Mouse (Mus musculus) forebrain, embryonic 12.5 days (tissue): ENCODE measurements around the gene Nfia. TPM values are rescaled to one million over a fixed set of nuclear protein-coding genes. Genes with fewer than 3 reads are reported as not detected.

Experiments
- ATAC-seq: fragments of 200-750 bp; cut with Nextera tagmentation; 2 replicates; pipeline ENCODE4 v1.8.0; 2017; ENCODE audit warnings: moderate TSS enrichment; ENCODE audit not compliant: low FRiP score
- H3K27ac ChIP-seq: fragments of 300-500 bp; sonication (generic); 2 replicates; pipeline ENCODE4 v1.5.1; 2016; ENCODE audit warnings: mild to moderate bottlenecking
- H3K27me3 ChIP-seq: fragments of 300-500 bp; sonication (generic); 2 replicates; pipeline ENCODE4 v1.6.1; 2016; ENCODE audit warnings: mild to moderate bottlenecking
- H3K36me3 ChIP-seq: fragments of 300-500 bp; sonication (generic); replicated peaks from 2 replicates; pipeline ENCODE4 v1.6.1; 2016; ENCODE audit warnings: mild to moderate bottlenecking
- H3K4me1 ChIP-seq: fragments of 300-500 bp; sonication (generic); 2 replicates; pipeline ENCODE4 v1.6.1; 2016
- H3K4me2 ChIP-seq: fragments of 300-500 bp; sonication (generic); 2 replicates; pipeline ENCODE4 v1.6.1; 2016; ENCODE audit warnings: mild to moderate bottlenecking, moderate library complexity
- H3K4me3 ChIP-seq: fragments of 300-500 bp; sonication (generic); replicated peaks from 2 replicates; pipeline ENCODE4 v1.5.1; 2016; ENCODE audit warnings: mild to moderate bottlenecking
- H3K9ac ChIP-seq: fragments of 300-500 bp; sonication (generic); 2 replicates; pipeline ENCODE4 v1.6.1; 2016; ENCODE audit warnings: mild to moderate bottlenecking
- H3K9me3 ChIP-seq: fragments of 300-500 bp; sonication (generic); 2 replicates; pipeline ENCODE4 v1.6.1; 2016
- WGBS: fragments of 180-500 bp; shearing (Covaris S2); methylation state at CpG from one replicate; pipeline ENCODE4 v1.1.7; 2016; 5-methylcytosine and 5-hydroxymethylcytosine counted together
- polyA plus RNA-seq: library from polyadenylated mRNA; unstranded; fragments of >200 nt; fragmentation: Nextera tagmentation; extraction: Ambion mirVana; gene quantifications from 2 replicates; pipeline ENCODE4 v1.2.1, GENCODE M21; 2016

Nfia gene
- polyA plus RNA-seq, 1 experiment from 2014 or later: 62.1 TPM

DNA sequence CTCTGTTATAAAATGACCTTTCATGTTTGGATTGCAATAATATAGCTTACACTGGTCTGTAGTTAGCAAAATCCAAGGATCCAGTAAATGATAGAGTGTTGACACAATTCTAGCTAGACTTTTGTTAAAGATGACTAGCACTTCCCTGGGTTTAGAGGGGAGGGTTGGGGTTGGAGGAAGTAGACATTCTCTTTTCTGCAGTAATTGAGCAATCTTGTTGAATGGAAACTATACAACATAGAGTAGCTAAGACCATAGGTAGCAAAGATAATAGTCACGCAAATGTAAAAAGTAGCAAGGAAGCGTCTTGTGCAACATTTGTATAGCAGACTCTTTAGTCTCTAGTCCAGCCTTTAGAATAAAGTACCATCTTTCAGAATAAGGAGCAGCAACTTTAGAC is 163.8 kb downstream of the Nfia start:
- no peaks in the 10 kb centered on the region for H3K36me3 ChIP-seq
- 88% methylated on average over 2 of the region's 2 CpGs for WGBS
- peaks cover 17% of the 10 kb centered on the region for H3K4me1 ChIP-seq
- H3K9ac ChIP-seq: no peak overlapping the region
- ATAC-seq: no peak
- H3K27ac ChIP-seq: no peak overlapping the region
- H3K9me3 ChIP-seq: no peaks in the 10 kb centered on the region
- no peaks in the 10 kb centered on the region for H3K27me3 ChIP-seq
- H3K4me3 ChIP-seq: no peak overlapping the region
- no peak overlapping the region for H3K4me2 ChIP-seq

DNA sequence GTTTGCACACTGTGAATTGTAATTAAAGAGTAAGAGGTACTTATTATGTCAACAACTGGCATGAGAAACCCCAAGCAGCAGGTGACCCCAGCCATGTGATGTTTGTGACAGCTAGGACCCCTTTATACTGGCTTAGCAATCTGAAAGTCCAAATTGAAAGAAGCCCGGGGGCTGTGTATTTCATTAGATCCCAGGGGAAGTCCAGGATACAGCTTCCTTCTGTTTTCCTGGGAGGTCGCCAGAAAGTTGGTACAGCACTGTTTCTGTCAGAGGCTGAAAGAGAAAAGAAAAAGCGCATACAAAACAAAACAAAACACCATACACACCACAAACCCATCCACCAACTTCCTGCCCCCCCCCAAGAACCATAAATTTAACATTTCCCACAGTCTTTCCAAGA is 164.4 kb downstream of the Nfia start:
- no peaks in the 10 kb centered on the region for H3K9me3 ChIP-seq
- no peak for ATAC-seq
- WGBS: 63% methylated on average over 3 of the region's 3 CpGs

DNA sequence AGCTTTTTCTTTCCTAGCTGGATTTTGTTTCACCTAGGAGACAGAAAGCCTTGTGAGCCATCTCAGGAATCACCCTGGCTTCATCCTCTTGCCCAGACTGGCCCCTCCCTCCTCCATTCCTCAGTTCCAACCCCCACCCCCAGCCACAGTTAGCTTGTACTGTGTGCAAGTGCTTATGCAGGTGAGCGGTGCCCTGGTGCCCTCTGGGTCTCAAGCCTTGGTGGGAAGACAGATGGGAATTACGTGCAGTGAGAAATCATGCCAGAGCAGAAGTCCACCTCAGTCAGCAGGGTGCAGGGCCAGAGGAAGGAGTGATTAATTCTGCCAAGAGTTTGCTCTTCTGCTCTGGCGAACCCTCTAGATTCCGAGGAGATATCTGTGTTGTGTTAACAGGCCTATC is 167.0 kb downstream of the Nfia start:
- Histone ChIP-seq H3K27ac (peak overlapping the region; percentile 26; the same call in 1 of the 2 replicates), H3K4me3 (no peak overlapping the region), H3K9me3 (no peaks in the 10 kb centered on the region), H3K4me2 (no peak overlapping the region), H3K27me3 (no peaks in the 10 kb centered on the region), H3K9ac (no peak overlapping the region), H3K4me1 (peaks cover 17% of the 10 kb centered on the region), H3K36me3 (no peaks in the 10 kb centered on the region)
- 78% methylated on average over 4 of the region's 4 CpGs for WGBS
- ATAC-seq: no peak

More for the DNA sequence above, 164.4 kb downstream of the Nfia start:
- H3K27ac ChIP-seq: no peak overlapping the region
- no peak overlapping the region for H3K4me2 ChIP-seq
- no peak overlapping the region for H3K9ac ChIP-seq
- H3K27me3 ChIP-seq: no peaks in the 10 kb centered on the region
- H3K4me3 ChIP-seq: no peak overlapping the region
- peaks cover 17% of the 10 kb centered on the region for H3K4me1 ChIP-seq
- H3K36me3 ChIP-seq: no peaks in the 10 kb centered on the region

GRCm38 (mm10) chr4:97939920-97940520 is 167.5 kb downstream of the Nfia start:
- Histone ChIP-seq H3K4me1 (peaks cover 17% of the 10 kb centered on the region), H3K9ac (no peak overlapping the region), H3K9me3 (no peaks in the 10 kb centered on the region), H3K36me3 (no peaks in the 10 kb centered on the region), H3K27me3 (no peaks in the 10 kb centered on the region), H3K4me2 (no peak overlapping the region), H3K4me3 (no peak overlapping the region), H3K27ac (no peak overlapping the region)
- 84% methylated on average over 4 of the region's 4 CpGs for WGBS
- no peak for ATAC-seq

DNA sequence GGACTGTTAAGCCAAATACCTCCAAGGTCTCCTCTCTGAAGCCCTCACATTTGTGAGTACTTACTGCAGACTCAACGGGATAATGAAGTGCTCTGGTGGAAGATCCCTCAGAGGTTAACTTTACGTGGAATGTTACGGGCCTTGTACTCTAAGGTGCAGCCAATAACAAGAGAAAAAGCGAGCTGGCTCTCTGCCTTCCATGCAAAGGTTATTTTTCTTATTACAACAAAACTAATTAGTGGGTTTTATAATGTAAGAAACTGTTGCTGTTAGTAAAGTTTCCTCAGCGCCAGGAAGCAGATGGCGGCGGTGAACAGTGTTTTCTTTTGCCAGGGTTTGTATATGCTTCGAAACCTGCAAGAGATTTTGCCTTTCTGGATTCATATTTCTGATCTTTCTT is 169.1 kb downstream of the Nfia start:
- no peak overlapping the region for H3K4me2 ChIP-seq
- no peak overlapping the region for H3K9ac ChIP-seq
- no peaks in the 10 kb centered on the region for H3K27me3 ChIP-seq
- 92% methylated on average over 8 of the region's 8 CpGs for WGBS
- H3K27ac ChIP-seq: peak overlapping the region; percentile 31; the same call in 1 of the 2 replicates
- ATAC-seq: no peak
- no peaks in the 10 kb centered on the region for H3K9me3 ChIP-seq
- no peak overlapping the region for H3K4me3 ChIP-seq
- peaks cover 10% of the 10 kb centered on the region for H3K4me1 ChIP-seq
- no peaks in the 10 kb centered on the region for H3K36me3 ChIP-seq

- H3K9ac ChIP-seq: no peak overlapping the region
- H3K4me2 ChIP-seq: no peak overlapping the region
- no peaks in the 10 kb centered on the region for H3K36me3 ChIP-seq
- no peaks in the 10 kb centered on the region for H3K9me3 ChIP-seq
- 62% methylated on average over 2 of the region's 2 CpGs for WGBS
- no peak for ATAC-seq
- no peak overlapping the region for H3K27ac ChIP-seq
- H3K4me1 ChIP-seq: peaks cover 26% of the 10 kb centered on the region
- no peak overlapping the region for H3K4me3 ChIP-seq
- no peaks in the 10 kb centered on the region for H3K27me3 ChIP-seq
Measured at GRCm38 (mm10) chr4:97944309-97944708, 171.8 kb downstream of the Nfia start.

- ATAC-seq: 0 out of 2 replicates have a peak, but pooled peaks have one; percentile 1
- 63% methylated on average over 5 of the region's 5 CpGs for WGBS
- no peaks in the 10 kb centered on the region for H3K9me3 ChIP-seq
- H3K27me3 ChIP-seq: no peaks in the 10 kb centered on the region
- no peak overlapping the region for H3K4me3 ChIP-seq
- H3K27ac ChIP-seq: peak overlapping the region; percentile 66
- H3K9ac ChIP-seq: no peak overlapping the region
- H3K36me3 ChIP-seq: no peaks in the 10 kb centered on the region
- H3K4me1 ChIP-seq: peaks cover 29% of the 10 kb centered on the region
- no peak overlapping the region for H3K4me2 ChIP-seq
Measured at GRCm38 (mm10) chr4:97947484-97947883, 174.9 kb downstream of the Nfia start.

GRCm38 (mm10) chr4:97948250-97948649 is 175.7 kb downstream of the Nfia start:
- ATAC-seq: peak; percentile 84
- Histone ChIP-seq H3K4me2 (no peak overlapping the region), H3K36me3 (no peaks in the 10 kb centered on the region), H3K9ac (no peak overlapping the region), H3K4me3 (no peak overlapping the region), H3K27me3 (no peaks in the 10 kb centered on the region), H3K4me1 (peaks cover 31% of the 10 kb centered on the region), H3K27ac (peak overlapping the region; percentile 66; the same call in 1 of the 2 replicates), H3K9me3 (no peaks in the 10 kb centered on the region)
- WGBS: 16% methylated on average over 8 of the region's 8 CpGs

DNA sequence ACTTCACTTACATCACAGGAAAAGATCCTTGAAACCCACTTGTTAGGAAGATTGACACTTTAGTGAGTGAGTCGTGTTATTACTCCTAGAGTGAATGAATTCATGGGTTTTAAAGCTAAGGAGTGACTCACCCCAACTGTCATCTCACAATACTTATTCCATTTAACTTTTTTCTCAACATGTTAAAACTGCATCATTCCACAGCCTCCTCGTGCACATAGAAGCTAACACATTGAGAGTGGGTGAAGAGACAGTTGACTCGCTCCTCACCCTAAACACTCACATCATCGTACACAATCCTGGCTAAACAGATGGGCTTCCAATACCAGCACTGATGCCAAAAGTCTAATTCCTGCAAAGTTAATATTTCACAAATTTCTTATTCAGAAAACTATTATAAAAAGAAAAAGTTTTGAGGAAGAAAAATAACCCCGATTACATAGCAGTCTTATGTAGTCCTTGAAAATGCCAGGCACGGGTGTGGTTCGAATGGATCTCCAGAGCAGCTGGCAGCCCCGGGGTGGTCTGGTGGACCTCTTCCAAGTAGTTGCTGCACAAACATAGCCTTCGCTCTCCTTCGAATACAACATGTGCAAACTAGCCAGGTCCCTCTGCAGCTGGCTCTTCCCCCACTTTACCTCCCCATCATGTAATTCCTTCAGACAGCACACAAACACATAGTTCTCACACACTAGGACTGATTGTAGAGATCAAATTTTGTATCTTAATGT is 178.0 kb downstream of the Nfia start:
- H3K4me2 ChIP-seq: no peak overlapping the region
- WGBS: 83% methylated on average over 10 of the region's 10 CpGs
- no peak overlapping the region for H3K4me3 ChIP-seq
- no peak overlapping the region for H3K27ac ChIP-seq
- H3K27me3 ChIP-seq: no peaks in the 10 kb centered on the region
- H3K4me1 ChIP-seq: peaks cover 38% of the 10 kb centered on the region
- no peak overlapping the region for H3K9ac ChIP-seq
- ATAC-seq: no peak
- no peaks in the 10 kb centered on the region for H3K36me3 ChIP-seq
- no peaks in the 10 kb centered on the region for H3K9me3 ChIP-seq

DNA sequence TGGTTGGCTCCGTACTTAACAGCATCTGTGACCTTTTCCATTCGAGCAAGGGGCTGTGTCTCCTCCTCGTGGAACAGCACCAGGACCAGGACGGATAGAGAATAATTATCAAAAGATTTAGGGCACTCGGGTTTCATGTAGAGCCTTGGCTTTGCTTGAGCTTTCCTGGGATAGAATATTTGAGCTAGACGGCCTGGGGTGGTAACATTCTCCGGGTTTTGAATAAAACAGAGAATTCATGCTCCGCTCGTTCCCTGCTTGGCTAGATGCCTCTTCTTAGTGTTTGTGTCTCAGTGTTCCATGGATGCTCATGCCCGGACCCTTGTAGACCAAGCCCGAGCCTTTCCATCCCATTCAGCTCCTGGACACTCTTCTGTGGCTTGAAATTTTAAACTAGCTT is 181.4 kb downstream of the Nfia start:
- no peak for ATAC-seq
- Histone ChIP-seq H3K36me3 (no peaks in the 10 kb centered on the region), H3K4me1 (peaks cover 30% of the 10 kb centered on the region), H3K4me3 (no peak overlapping the region), H3K27me3 (no peaks in the 10 kb centered on the region), H3K4me2 (no peak overlapping the region), H3K9ac (no peak overlapping the region), H3K9me3 (no peaks in the 10 kb centered on the region), H3K27ac (no peak overlapping the region)
- WGBS: 63% methylated on average over 11 of the region's 11 CpGs

- H3K4me3 ChIP-seq: no peak overlapping the region
- no peak overlapping the region for H3K27ac ChIP-seq
- H3K4me1 ChIP-seq: peaks cover 16% of the 10 kb centered on the region
- no peak for ATAC-seq
- H3K27me3 ChIP-seq: no peaks in the 10 kb centered on the region
- H3K9me3 ChIP-seq: no peaks in the 10 kb centered on the region
- H3K36me3 ChIP-seq: 0 out of 2 replicates have a peak, but pooled peaks cover 5% of the 10 kb centered on the region
- H3K4me2 ChIP-seq: no peak overlapping the region
- no peak overlapping the region for H3K9ac ChIP-seq
- 75% methylated on average over 5 of the region's 5 CpGs for WGBS
Measured at GRCm38 (mm10) chr4:97958121-97958520, 185.6 kb downstream of the Nfia start.

DNA sequence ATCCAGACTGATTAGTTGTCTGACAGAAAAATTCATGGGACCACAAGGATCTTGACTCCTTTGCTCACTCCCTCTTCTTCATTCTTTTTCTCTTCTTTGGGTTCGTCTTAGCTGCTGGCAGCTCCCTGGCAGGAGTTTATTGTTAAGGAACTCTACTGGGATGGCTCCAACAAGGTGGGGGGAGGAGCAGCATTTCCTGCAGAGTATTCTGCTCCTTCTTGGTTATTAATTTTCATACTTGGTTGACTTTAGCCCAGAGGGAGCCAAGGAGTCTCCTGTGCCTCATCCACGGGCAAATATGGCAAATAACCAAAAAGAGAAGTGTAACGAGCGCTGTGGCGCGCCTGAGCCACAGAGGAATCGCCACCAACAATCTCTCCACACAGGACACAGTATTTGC is 190.3 kb downstream of the Nfia start:
- Histone ChIP-seq H3K36me3 (0 out of 2 replicates have a peak, but pooled peaks cover 5% of the 10 kb centered on the region), H3K27ac (no peak overlapping the region), H3K4me3 (no peak overlapping the region), H3K9ac (no peak overlapping the region), H3K4me1 (no peaks in the 10 kb centered on the region), H3K4me2 (no peak overlapping the region), H3K27me3 (no peaks in the 10 kb centered on the region), H3K9me3 (no peaks in the 10 kb centered on the region)
- no peak for ATAC-seq
- WGBS: 80% methylated on average over 7 of the region's 7 CpGs

- ATAC-seq: no peak
- H3K4me2 ChIP-seq: no peak overlapping the region
- 0 out of 2 replicates have a peak, but pooled peaks cover 5% of the 10 kb centered on the region for H3K36me3 ChIP-seq
- no peaks in the 10 kb centered on the region for H3K27me3 ChIP-seq
- H3K9me3 ChIP-seq: no peaks in the 10 kb centered on the region
- 79% methylated on average over 1 of the region's 1 CpGs for WGBS
- no peak overlapping the region for H3K9ac ChIP-seq
- H3K27ac ChIP-seq: no peak overlapping the region
- no peak overlapping the region for H3K4me3 ChIP-seq
- no peaks in the 10 kb centered on the region for H3K4me1 ChIP-seq
Measured at GRCm38 (mm10) chr4:97963951-97964350, 191.4 kb downstream of the Nfia start.
